Mouse (Mus musculus): ENCODE results near the gene Ms4a13. TPM values are rescaled to one million over a fixed set of nuclear protein-coding genes. Genes with fewer than 3 reads are reported as not detected.

Gene Ms4a13
- total and polyA plus RNA-seq, 3 experiments: not detected

DNA sequence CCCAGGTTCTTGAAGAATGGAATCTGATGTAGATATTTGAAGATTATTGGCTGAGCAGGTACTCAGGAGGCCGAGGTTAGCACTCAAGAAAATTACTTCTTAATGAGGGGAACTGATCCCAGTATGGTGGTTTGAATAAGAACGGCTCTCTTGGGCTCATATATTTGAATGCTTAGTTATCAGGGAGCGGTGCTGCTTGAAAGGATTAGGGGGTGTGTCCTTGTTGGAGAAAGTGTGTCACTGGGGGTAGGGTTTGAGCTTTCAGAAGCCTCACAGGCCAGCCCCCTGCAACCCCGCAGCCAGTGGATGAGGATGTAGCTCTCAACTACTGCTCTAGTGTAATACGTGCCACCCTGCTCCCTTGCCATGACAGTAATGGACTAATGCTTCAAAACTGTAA lies 46.0 kb upstream of the Ms4a13 start:
- Histone ChIP-seq H3K27ac (ENCODE audit: control insufficient read depth, low read depth, low read length) (no peak overlapping the region), H3K4me3 (ENCODE audit: control insufficient read depth in 1 of 2, insufficient read depth in 1 of 2, low read depth in 2 of 2, low read length in 2 of 2) (no peak overlapping the region), H3K9ac (ENCODE audit: control insufficient read depth, low read depth, low read length, poor library complexity, severe bottlenecking) (no peak overlapping the region), H3K79me2 (ENCODE audit: control insufficient read depth, insufficient read depth, low read length, poor library complexity) (no peaks in the 10 kb centered on the region), H3K27me3 (ENCODE audit: control insufficient read depth in 1 of 2, insufficient read depth in 2 of 2, low read length in 2 of 2) (no peaks in the 10 kb centered on the region), H3K36me3 (ENCODE audit: control insufficient read depth in 1 of 2, insufficient read depth in 2 of 2, low read length in 2 of 2) (no peaks in the 10 kb centered on the region), H3K9me3 (replicated peaks; ENCODE audit: insufficient read depth, low read length) (no peaks in the 10 kb centered on the region), H3K4me1 (ENCODE audit: control insufficient read depth in 1 of 2, insufficient read depth in 2 of 2, low read length in 2 of 2) (no peaks in the 10 kb centered on the region)
- TF ChIP-seq NRF1 (IDR thresholded peaks at IDR 0.05; ENCODE audit: insufficient read depth, low read depth, low read length, poor library complexity, severe bottlenecking) (no peak), KAT2A (conservative IDR thresholded peaks at IDR 0.05; ENCODE audit: low read depth, low read length) (no peak), ZKSCAN1 (IDR thresholded peaks at IDR 0.05; ENCODE audit: low read depth, low read length) (no peak), CHD2 (IDR thresholded peaks at IDR 0.05; ENCODE audit: low read length) (no peak), UBTF (IDR thresholded peaks at IDR 0.05; ENCODE audit: borderline replicate concordance, insufficient read depth, low read depth, low read length) (no peak), TBP (IDR thresholded peaks at IDR 0.05; ENCODE audit: low read depth, low read length) (no peak), NELFE (IDR thresholded peaks at IDR 0.05; ENCODE audit: low read depth, low read length) (no peak), ELF1 (IDR thresholded peaks at IDR 0.05; ENCODE audit: low read depth, low read length) (no peak), TAL1 (IDR thresholded peaks at IDR 0.05; ENCODE audit: low read length) (no peak), SMC3 (IDR thresholded peaks at IDR 0.05; ENCODE audit: low read depth, low read length) (no peak), MXI1 (IDR thresholded peaks at IDR 0.05; ENCODE audit: low read depth, low read length) (no peak), GABPA (IDR thresholded peaks at IDR 0.05; ENCODE audit: low read depth, low read length) (no peak), JUND (IDR thresholded peaks at IDR 0.05; ENCODE audit: low read depth, low read length) (no peak), CTCF (IDR thresholded peaks at IDR 0.05 in 2 of 3, conservative IDR thresholded peaks at IDR 0.05 in 1 of 3; ENCODE audit: control insufficient read depth in 1 of 3, insufficient read depth in 1 of 3, low read depth in 2 of 3, low read length in 3 of 3, poor library complexity in 1 of 3, severe bottlenecking in 1 of 3) (no peak), CHD1 (IDR thresholded peaks at IDR 0.05; ENCODE audit: low read depth, low read length) (no peak), USF2 (IDR thresholded peaks at IDR 0.05; ENCODE audit: borderline replicate concordance in 1 of 2, insufficient read depth in 1 of 2, low read depth in 1 of 2, low read length in 2 of 2) (no peak), GATA1 (IDR thresholded peaks at IDR 0.05; ENCODE audit: low read depth, low read length) (no peak)
- no peak for DNase-seq (ENCODE audit: low read depth, low spot score)

DNA sequence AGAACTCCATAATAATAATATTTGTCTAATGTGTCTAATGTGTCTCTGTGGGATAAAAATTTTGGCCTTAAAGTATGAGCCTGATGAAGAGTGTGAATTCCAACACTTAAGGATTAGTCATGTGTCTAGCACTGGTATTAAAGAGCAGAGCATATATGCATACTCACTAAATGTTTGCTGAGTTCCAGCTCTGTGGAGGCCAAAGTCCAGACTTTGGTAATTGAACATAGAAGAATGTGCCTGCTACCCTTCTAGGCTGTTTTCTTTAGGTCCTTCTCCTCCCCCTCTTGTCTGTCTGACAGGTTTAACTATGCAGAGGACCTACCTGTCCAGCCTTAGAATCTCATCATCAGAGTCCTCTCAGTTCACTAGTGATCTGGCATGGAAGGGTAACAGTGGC lies 39.3 kb upstream of the Ms4a13 start:
- no peak overlapping the region for H3K9ac ChIP-seq (ENCODE audit: control insufficient read depth, low read depth, low read length, poor library complexity, severe bottlenecking)
- H3K36me3 ChIP-seq (ENCODE audit: control insufficient read depth in 1 of 2, insufficient read depth in 2 of 2, low read length in 2 of 2): no peaks in the 10 kb centered on the region
- H3K9me3 ChIP-seq (replicated peaks; ENCODE audit: insufficient read depth, low read length): no peaks in the 10 kb centered on the region
- TF ChIP-seq MYB (IDR thresholded peaks at IDR 0.05; ENCODE audit: low read depth, low read length) (no peak), UBTF (IDR thresholded peaks at IDR 0.05; ENCODE audit: borderline replicate concordance, insufficient read depth, low read depth, low read length) (no peak), MAX (IDR thresholded peaks at IDR 0.05; ENCODE audit: low read length) (no peak), HCFC1 (IDR thresholded peaks at IDR 0.05; ENCODE audit: low read depth, low read length) (no peak), ZKSCAN1 (IDR thresholded peaks at IDR 0.05; ENCODE audit: low read depth, low read length) (no peak), RAD21 (IDR thresholded peaks at IDR 0.05; ENCODE audit: low read depth, low read length) (no peak), MAZ (IDR thresholded peaks at IDR 0.05; ENCODE audit: low read depth, low read length) (no peak), CHD2 (IDR thresholded peaks at IDR 0.05; ENCODE audit: low read length) (no peak), JUND (IDR thresholded peaks at IDR 0.05; ENCODE audit: low read depth, low read length) (no peak), TCF12 (IDR thresholded peaks at IDR 0.05; ENCODE audit: low read depth, low read length) (no peak), ETS1 (IDR thresholded peaks at IDR 0.05; ENCODE audit: low read depth, low read length) (no peak), SMC3 (IDR thresholded peaks at IDR 0.05; ENCODE audit: low read depth, low read length) (no peak), ELF1 (IDR thresholded peaks at IDR 0.05; ENCODE audit: low read depth, low read length) (no peak)
- no peak overlapping the region for H3K27ac ChIP-seq (ENCODE audit: control insufficient read depth, low read depth, low read length)
- H3K4me3 ChIP-seq (ENCODE audit: control insufficient read depth in 1 of 2, insufficient read depth in 1 of 2, low read depth in 2 of 2, low read length in 2 of 2): no peak overlapping the region
- H3K79me2 ChIP-seq (ENCODE audit: control insufficient read depth, insufficient read depth, low read length, poor library complexity): no peaks in the 10 kb centered on the region
- H3K4me1 ChIP-seq (ENCODE audit: control insufficient read depth in 1 of 2, insufficient read depth in 2 of 2, low read length in 2 of 2): no peaks in the 10 kb centered on the region
- H3K27me3 ChIP-seq (ENCODE audit: control insufficient read depth in 1 of 2, insufficient read depth in 2 of 2, low read length in 2 of 2): no peaks in the 10 kb centered on the region
- DNase-seq (ENCODE audit: low read depth, low spot score): no peak

Measured in MEL (cell line).